Mouse (Mus musculus) stomach, postnatal 0 days (tissue): ENCODE data around the gene Olfr1490. TPM values are rescaled to one million over a fixed set of nuclear protein-coding genes. Genes with fewer than 3 reads are reported as not detected.
"Not testable (repeated sequence)": the region's sequence is repeated elsewhere in the genome, so short reads cannot be mapped to it uniquely, and the experiment has no call there.

Experiments
- ATAC-seq: fragments of 200-750 bp; cut with Nextera tagmentation; 2 replicates; pipeline ENCODE4 v1.8.0; 2017; ENCODE audit not compliant: low FRiP score, low TSS enrichment
- DNase-seq: peaks from one replicate; pipeline ENCODE4 v3.0.0-alpha.2; 2016; ENCODE audit warnings: low spot score
- H3K27ac ChIP-seq: fragments of 300-500 bp; sonication (generic); replicated peaks from 2 replicates; pipeline ENCODE4 v1.5.1; 2014; ENCODE audit warnings: mild to moderate bottlenecking, control low read depth
- H3K27me3 ChIP-seq: fragments of 300-500 bp; sonication (generic); 2 replicates; pipeline ENCODE4 v1.6.1; 2014; ENCODE audit warnings: low read length; ENCODE audit not compliant: control insufficient read depth, insufficient read depth
- H3K36me3 ChIP-seq: fragments of 300-500 bp; sonication (generic); 2 replicates; pipeline ENCODE4 v1.6.1; 2014; ENCODE audit warnings: low read length, mixed read lengths; ENCODE audit not compliant: control insufficient read depth, insufficient read depth
- H3K4me1 ChIP-seq: fragments of 300-500 bp; sonication (generic); replicated peaks from 2 replicates; pipeline ENCODE4 v1.6.1; 2014; ENCODE audit warnings: antibody characterized with exemption; ENCODE audit not compliant: control insufficient read depth, insufficient read depth
- H3K4me2 ChIP-seq: fragments of 300-500 bp; sonication (generic); replicated peaks from 2 replicates; pipeline ENCODE4 v1.6.1; 2014; ENCODE audit warnings: low read depth, mild to moderate bottlenecking, control low read depth, moderate library complexity
- H3K4me3 ChIP-seq: fragments of 300-500 bp; sonication (generic); 2 replicates; pipeline ENCODE4 v1.5.1; 2014; ENCODE audit warnings: low read depth, low read length, control low read depth
- H3K9ac ChIP-seq: fragments of 300-500 bp; sonication (generic); 2 replicates; pipeline ENCODE4 v1.6.1; 2014; ENCODE audit warnings: mild to moderate bottlenecking, low read length, control low read depth, mixed read lengths
- H3K9me3 ChIP-seq: fragments of 300-500 bp; sonication (generic); 2 replicates; pipeline ENCODE4 v1.6.1; 2016; ENCODE audit warnings: low read length; ENCODE audit not compliant: control insufficient read depth
- CTCF ChIP-seq: IDR thresholded peaks from 2 replicates; pipeline ENCODE4 v1.5.1; 2016; ENCODE audit warnings: antibody characterized with exemption, low read depth, mild to moderate bottlenecking, moderate library complexity
- EP300 ChIP-seq: optimal IDR thresholded peaks from 2 replicates; pipeline ENCODE3; 2016; ENCODE audit warnings: antibody characterized with exemption
- WGBS: fragments of 180-500 bp; shearing (Covaris S2); extraction: QIAGEN DNeasy Blood & Tissue Kit; methylation state at CpG from one replicate; pipeline ENCODE4 v1.1.7; 2014; 5-methylcytosine and 5-hydroxymethylcytosine counted together
- microRNA-seq: library from miRNA; unstranded; fragments of <30 nt; microRNA quantifications from one replicate; pipeline ENCODE4, GENCODE M21; 2016
- polyA plus RNA-seq: library from polyadenylated mRNA; unstranded; fragments of >200 nt; fragmentation: Nextera tagmentation; extraction: Ambion mirVana; gene quantifications from 2 replicates; pipeline ENCODE4 v1.2.1, GENCODE M21; 2015

Gene Olfr1490
- not detected in 2 replicates for polyA plus RNA-seq

GRCm38 (mm10) chr19:13650791-13651190 is at the start of gene Olfr1490:
Olfr1490 (plus strand) TSS chr19:13651091.
- DNase-seq = no peak
- Histone ChIP-seq H3K27ac (no peak within 1 kb of the TSS), H3K4me1 (no peaks in the 10 kb centered on the region), H3K4me3 (no peak within 1 kb of the TSS), H3K4me2 (no peak within 1 kb of the TSS), H3K27me3 (no peaks in the 10 kb centered on the region), H3K9me3 (no peaks in the 10 kb centered on the region), H3K9ac (no peak within 1 kb of the TSS), H3K36me3 (no peaks in the 10 kb centered on the region)
- 63% methylated on average over 1 of the region's 1 CpGs for WGBS
- no peak for TF ChIP-seq CTCF
- TF ChIP-seq EP300 = no peak
- ATAC-seq = no peak

DNA sequence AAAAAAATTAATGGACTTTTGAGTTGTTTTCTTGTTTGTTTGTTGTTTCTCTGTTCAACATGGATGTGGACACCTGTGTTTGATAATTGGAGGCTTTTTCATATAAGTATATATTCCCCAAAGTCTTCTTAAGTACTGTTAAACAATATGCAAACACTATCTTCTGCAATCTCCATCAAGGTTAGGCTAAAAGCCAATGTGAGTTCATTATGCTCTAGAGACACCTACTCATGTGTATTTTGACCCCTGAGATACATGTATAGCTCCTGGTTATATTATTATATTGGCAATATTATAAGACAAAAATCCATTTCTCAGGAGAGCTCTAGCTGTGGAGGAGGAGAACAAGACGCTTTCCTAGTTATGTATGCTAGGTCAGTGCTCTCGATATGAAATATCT is 33.8 kb upstream of the Olfr1490 start, which contains the start of gene Olfr1487:
TSS of gene Olfr1487 (plus strand) at position 301 of the 400 bp plus-strand sequence.
- H3K9me3 ChIP-seq, H3K4me3 ChIP-seq, H3K9ac ChIP-seq, H3K4me1 ChIP-seq, H3K27me3 ChIP-seq, DNase-seq, H3K36me3 ChIP-seq, H3K27ac ChIP-seq, ATAC-seq, H3K4me2 ChIP-seq: not testable (repeated sequence)
- whole genome bisulfite sequencing = 77% methylated on average over 2 of the region's 2 CpGs

DNA sequence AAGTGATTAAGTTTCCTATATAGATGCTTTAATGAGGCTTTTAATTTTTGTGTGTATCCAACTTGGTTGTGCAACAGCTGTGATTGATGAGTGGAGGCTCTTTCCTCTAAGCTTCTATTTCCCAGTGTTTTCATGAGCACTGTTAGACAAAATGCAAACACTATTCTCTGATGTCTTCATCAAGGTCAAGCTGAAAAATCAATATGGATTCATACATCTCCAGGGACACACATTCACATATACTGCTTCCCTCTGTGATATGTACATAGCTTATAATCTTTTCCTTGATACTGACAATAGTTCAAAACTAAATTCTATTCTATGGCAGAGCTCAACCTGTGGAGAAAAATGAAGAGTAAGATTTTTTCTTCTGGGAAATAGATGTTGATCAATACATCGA is 19.6 kb upstream of the Olfr1490 start, which contains the start of gene Olfr1489:
TSS of gene Olfr1489 (plus strand) at position 301 of the 400 bp plus-strand sequence.
- no peaks in the 10 kb centered on the region for H3K9me3 ChIP-seq
- H3K4me1 ChIP-seq = no peaks in the 10 kb centered on the region
- 90% methylated on average over 1 of the region's 1 CpGs for WGBS
- no peaks in the 10 kb centered on the region for H3K27me3 ChIP-seq
- TF ChIP-seq CTCF = no peak
- no peak for TF ChIP-seq EP300
- no peak within 1 kb of the TSS for H3K27ac ChIP-seq
- no peak within 1 kb of the TSS for H3K9ac ChIP-seq
- no peak within 1 kb of the TSS for H3K4me2 ChIP-seq
- no peak within 1 kb of the TSS for H3K4me3 ChIP-seq
- ATAC-seq (no peak), DNase-seq (no peak)
- no peaks in the 10 kb centered on the region for H3K36me3 ChIP-seq

- H3K4me1 ChIP-seq = no peaks in the 10 kb centered on the region
- H3K4me3 ChIP-seq = no peak within 1 kb of the TSS
- H3K4me2 ChIP-seq = no peak within 1 kb of the TSS
- H3K9ac ChIP-seq = no peak within 1 kb of the TSS
- 61% methylated on average over 3 of the region's 3 CpGs for WGBS
- no peaks in the 10 kb centered on the region for H3K9me3 ChIP-seq
- no peak within 1 kb of the TSS for H3K27ac ChIP-seq
- ATAC-seq (no peak), DNase-seq (no peak)
- no peaks in the 10 kb centered on the region for H3K27me3 ChIP-seq
- TF ChIP-seq CTCF = no peak
- no peaks in the 10 kb centered on the region for H3K36me3 ChIP-seq
Measured at GRCm38 (mm10) chr19:13696968-13697367, 46.1 kb downstream of the Olfr1490 start, which contains the start of gene Olfr1491. Olfr1491 (plus strand) TSS chr19:13697268.

Small RNA genes lying within 50 kb of the gene (microRNA-seq; reads per million reads assigned to microRNA genes)
- not detected for gene Gm23931

Other genes with a start within 250 kb of the Olfr1490 start
- gene Olfr1469, start 243.2 kb upstream of the Olfr1490 start, polyA plus RNA-seq = not detected in 2 replicates
- not detected in 2 replicates for gene Olfr1471, start 207.7 kb upstream of the Olfr1490 start, polyA plus RNA-seq
- not detected in 2 replicates for gene Olfr1472, start 195.0 kb upstream of the Olfr1490 start, polyA plus RNA-seq
- gene Olfr1474, start 181.5 kb upstream of the Olfr1490 start, polyA plus RNA-seq = not detected in 2 replicates
- gene Olfr1475, start 170.9 kb upstream of the Olfr1490 start, polyA plus RNA-seq = not detected in 2 replicates
- not detected in 2 replicates for gene Olfr1477, start 150.5 kb upstream of the Olfr1490 start, polyA plus RNA-seq
- gene Olfr1480, start 123.2 kb upstream of the Olfr1490 start, polyA plus RNA-seq = not detected in 2 replicates
- gene Olfr1484, start 67.6 kb upstream of the Olfr1490 start, polyA plus RNA-seq = not detected in 2 replicates
- not detected in 2 replicates for gene Olfr1487, start 33.7 kb upstream of the Olfr1490 start, polyA plus RNA-seq
- gene Olfr1489, start 19.5 kb upstream of the Olfr1490 start, polyA plus RNA-seq = 0.01 TPM in 1 of 2 replicates, not detected in the other
- gene Olfr1491, start 46.2 kb downstream of the Olfr1490 start, polyA plus RNA-seq = not detected in 2 replicates
- not detected in 2 replicates for gene Olfr1493-ps1, start 72.2 kb downstream of the Olfr1490 start, polyA plus RNA-seq
- gene Olfr1494, start 88.6 kb downstream of the Olfr1490 start, polyA plus RNA-seq = not detected in 2 replicates
- gene Olfr1495, start 113.5 kb downstream of the Olfr1490 start, polyA plus RNA-seq = not detected in 2 replicates
- not detected in 2 replicates for gene Olfr1496, start 126.8 kb downstream of the Olfr1490 start, polyA plus RNA-seq
- gene Olfr1497, start 147.1 kb downstream of the Olfr1490 start, polyA plus RNA-seq = not detected in 2 replicates
- gene Olfr1499, start 168.4 kb downstream of the Olfr1490 start, polyA plus RNA-seq = not detected in 2 replicates
- gene Olfr1500, start 179.4 kb downstream of the Olfr1490 start, polyA plus RNA-seq = 0.05 TPM in 1 of 2 replicates, not detected in the other
- 0.02 TPM in 1 of 2 replicates, not detected in the other for gene Olfr1501, start 199.6 kb downstream of the Olfr1490 start, polyA plus RNA-seq
- not detected in 2 replicates for gene Olfr1502, start 210.7 kb downstream of the Olfr1490 start, polyA plus RNA-seq
- gene Olfr1504, start 246.8 kb downstream of the Olfr1490 start, polyA plus RNA-seq = not detected in 2 replicates